Mouse (Mus musculus): ENCODE measurements around the gene Cdh23.
A peak's percentile ranks its signal among the peaks of the same experiment; 100 is the strongest.

The Cdh23 gene

GRCm38 (mm10) chr10:60284248-60284647, 412.0 kb downstream of the Cdh23 start:
- no peak for DNase-seq (ENCODE audit: low read depth)

GRCm38 (mm10) chr10:60282116-60283014, 413.9 kb downstream of the Cdh23 start:
- DNase-seq (ENCODE audit: low read depth): peak; percentile 46

- DNase-seq (ENCODE audit: low read depth): no peak
These were observed 414.7 kb downstream of the Cdh23 start for GRCm38 (mm10) chr10:60281571-60282050.

GRCm38 (mm10) chr10:60280353-60280752, 415.9 kb downstream of the Cdh23 start:
- DNase-seq (ENCODE audit: low read depth): no peak

GRCm38 (mm10) chr10:60279941-60280301, 416.4 kb downstream of the Cdh23 start:
- DNase-seq (ENCODE audit: low read depth): peak; percentile 29

- DNase-seq (ENCODE audit: low read depth): peak; percentile 42
These were observed 416.9 kb downstream of the Cdh23 start for GRCm38 (mm10) chr10:60279290-60279940.

DNA sequence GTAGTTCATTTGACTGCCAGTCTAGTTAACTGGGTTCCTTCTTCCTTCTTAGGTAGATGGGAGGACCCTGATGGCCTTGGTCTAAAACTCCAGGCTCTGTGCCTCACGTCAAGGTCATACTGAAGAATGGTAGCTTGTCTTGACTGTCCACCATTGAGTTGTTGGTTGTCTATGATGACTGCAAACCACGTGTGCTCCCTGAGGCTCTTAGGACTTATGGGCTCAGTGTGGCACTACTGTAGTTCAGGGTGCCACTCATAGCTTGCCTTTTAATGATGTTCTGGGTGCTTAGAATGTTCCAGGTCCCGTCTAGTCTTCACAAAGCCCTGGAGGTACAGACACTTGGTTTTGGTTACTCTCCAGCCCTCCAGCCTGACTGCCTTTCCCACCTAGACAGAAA, 417.5 kb downstream of the Cdh23 start:
- DNase-seq (ENCODE audit: low read depth): no peak

DNA sequence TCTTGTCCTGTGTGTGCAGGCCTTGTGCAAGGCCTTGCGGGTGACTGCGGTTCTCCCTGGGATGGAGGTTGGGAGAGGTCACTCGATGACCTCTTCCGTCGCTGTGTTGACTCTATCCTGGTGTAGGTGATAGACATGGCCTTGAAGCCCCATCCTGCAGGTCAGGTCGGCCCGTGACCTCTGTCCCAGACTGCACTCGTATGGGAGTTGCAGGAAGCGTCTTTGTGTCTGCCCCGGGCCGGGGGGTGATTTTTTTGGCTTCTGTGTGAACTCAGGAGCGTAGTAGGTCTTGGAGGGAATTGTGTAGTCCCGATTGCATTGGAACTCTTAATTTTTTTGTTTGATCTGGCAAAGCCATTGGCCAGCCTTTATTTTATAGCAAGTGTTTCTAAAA, 418.3 kb downstream of the Cdh23 start:
- DNase-seq (ENCODE audit: low read depth): no peak

- DNase-seq (ENCODE audit: low read depth): peak; percentile 96
These were observed 418.9 kb downstream of the Cdh23 start, which contains the start of gene Psap for GRCm38 (mm10) chr10:60277207-60278005. Gene Psap (plus strand): TSS chr10:60277627.

- no peak for DNase-seq (ENCODE audit: low read depth)
These were observed 422.9 kb downstream of the Cdh23 start for GRCm38 (mm10) chr10:60273382-60273781.

GRCm38 (mm10) chr10:60272241-60272640, 424.0 kb downstream of the Cdh23 start:
- DNase-seq (ENCODE audit: low read depth): no peak

GRCm38 (mm10) chr10:60271015-60271414, 425.3 kb downstream of the Cdh23 start:
- DNase-seq (ENCODE audit: low read depth): no peak

DNA sequence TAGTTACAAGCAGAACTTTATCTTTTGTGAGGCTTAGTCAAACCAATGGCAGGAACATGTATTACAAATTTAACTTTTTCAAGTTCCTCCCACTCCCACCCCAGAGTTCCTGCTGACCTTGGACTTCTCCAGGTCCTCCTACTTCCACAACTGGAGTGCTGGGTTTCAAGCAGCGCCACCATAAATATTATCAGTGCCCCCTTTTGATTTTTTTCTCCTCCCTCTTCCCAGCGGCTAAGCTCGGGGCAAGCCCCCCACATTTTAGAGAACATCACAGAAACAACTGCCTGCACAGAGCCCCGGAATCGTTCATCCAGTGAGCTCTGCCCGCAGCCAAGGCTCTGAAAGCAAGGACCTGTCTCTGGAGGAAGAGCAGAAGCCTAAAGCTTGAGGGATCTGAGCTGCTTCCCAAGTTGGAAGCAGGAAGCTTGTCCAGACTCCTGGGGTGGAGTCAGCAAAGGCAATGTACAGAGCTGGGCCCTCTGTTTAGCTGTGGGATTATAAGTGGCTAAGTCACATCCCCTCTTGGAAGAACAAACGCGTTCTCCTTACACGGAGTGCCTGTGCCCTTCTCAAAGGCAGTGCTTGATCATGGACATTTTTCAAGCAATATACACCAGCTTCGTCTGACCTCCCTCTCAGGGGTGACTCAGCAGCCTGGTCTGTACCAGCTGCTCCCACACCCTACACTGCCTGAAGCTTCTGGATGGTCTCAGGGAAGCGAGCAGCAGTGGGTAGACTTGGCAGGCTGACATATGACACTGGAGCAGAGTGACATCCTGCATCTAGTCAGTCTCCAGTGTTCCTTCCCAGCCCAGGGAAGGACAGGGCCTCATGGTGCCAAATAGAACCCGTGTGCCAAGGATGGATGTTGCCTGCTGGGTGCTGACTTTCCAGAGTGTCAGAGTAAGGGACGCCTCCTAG, 426.9 kb downstream of the Cdh23 start:
- DNase-seq (ENCODE audit: low read depth): no peak

GRCm38 (mm10) chr10:60268738-60269137, 427.6 kb downstream of the Cdh23 start:
- DNase-seq (ENCODE audit: low read depth): no peak

DNA sequence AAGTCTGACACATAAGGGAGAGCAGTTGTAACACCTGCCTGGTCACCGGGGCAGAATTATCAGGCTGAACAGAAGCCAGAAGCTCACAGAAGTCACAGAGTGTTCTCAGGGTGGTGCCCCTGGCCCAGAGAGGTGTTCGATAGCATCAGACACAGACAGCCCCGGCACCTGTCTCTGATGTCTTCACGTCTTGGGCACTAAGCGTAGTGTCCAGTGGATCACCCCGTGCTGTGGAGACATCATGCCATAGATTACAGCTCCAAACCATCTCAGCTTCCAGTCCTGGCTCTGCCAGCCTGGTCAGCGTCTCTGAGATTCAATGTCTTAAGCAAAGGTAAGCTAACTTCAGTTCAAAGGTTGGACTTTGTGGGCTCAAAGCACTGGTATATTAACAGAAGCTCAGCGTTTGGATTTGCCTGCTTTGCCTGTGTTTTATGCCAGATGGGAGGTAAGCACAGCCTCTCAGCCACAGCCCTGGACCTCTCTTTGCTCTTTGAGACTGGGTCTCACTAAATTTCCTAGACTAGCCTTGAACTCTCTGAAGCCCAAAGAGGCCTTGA, 429.4 kb downstream of the Cdh23 start:
- no peak for DNase-seq (ENCODE audit: low read depth)

- no peak for DNase-seq (ENCODE audit: low read depth)
These were observed 431.0 kb downstream of the Cdh23 start for GRCm38 (mm10) chr10:60265252-60265651.

DNA sequence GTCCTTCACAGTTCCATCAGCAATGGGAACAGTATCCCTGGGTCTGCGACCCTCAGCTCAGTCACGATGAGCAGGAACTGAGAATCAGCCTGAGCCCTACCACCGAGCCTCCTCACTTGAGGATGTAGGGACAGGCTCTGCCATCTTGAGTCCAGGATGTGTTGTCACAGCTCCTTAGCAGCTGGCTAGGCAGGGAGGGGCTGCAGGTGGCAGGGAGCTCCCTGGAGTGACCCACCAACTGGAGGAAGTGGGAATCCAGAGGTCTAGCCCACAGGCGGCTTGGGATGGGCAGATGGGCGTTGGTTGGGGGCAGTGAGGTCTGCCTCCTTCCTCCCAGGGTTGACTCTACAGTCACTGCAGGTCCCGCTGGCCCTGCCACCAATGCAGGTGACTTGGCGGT, 432.9 kb downstream of the Cdh23 start:
- DNase-seq (ENCODE audit: low read depth): no peak

- DNase-seq (ENCODE audit: low read depth): peak; percentile 65
These were observed 433.9 kb downstream of the Cdh23 start for GRCm38 (mm10) chr10:60262386-60262785.

DNA sequence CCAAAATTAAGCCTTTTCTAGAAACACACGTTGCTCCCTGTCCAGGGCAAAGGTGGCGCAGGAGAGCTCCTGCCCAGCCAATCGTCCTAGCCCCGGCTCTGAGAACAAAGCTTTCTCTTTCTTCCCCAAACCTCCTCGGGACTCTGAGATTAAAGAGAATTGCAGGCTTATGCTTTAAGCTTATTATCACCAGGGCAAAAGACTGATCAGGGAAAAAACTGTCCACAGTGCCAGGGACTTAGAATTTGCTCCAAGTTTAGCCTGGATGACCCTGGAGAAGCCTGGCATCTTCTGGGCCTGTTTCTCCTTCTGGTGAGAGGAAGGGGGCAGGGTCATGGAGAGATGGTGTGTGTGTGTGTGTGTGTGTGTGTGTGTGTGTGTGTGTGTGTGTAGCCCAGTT, 434.8 kb downstream of the Cdh23 start:
- no peak for DNase-seq (ENCODE audit: low read depth)

- DNase-seq (ENCODE audit: low read depth): no peak
These were observed 435.6 kb downstream of the Cdh23 start for GRCm38 (mm10) chr10:60260557-60261294.
